Mouse (Mus musculus) kidney, adult 2 months (tissue): Measurements from ENCODE around the gene Trim75. TPM values are rescaled to one million over a fixed set of nuclear protein-coding genes. Genes with fewer than 3 reads are reported as not detected.
A peak's percentile ranks its signal among the peaks of the same experiment; 100 is the strongest.

Source experiments
- DNase-seq: peaks from one replicate; pipeline ENCODE4 v3.0.0; 2021
- H3K27ac ChIP-seq: fragments of 200-500 bp; 2 replicates; pipeline ENCODE4 v1.5.1; 2012; ENCODE audit warnings: low read depth, low read length, control low read depth, inconsistent platforms; ENCODE audit not compliant: insufficient read depth
- H3K27me3 ChIP-seq: fragments of 200-500 bp; replicated peaks from 2 replicates; pipeline ENCODE4 v1.6.1; 2012; ENCODE audit warnings: mild to moderate bottlenecking, moderate library complexity, low read length, inconsistent platforms; ENCODE audit not compliant: control insufficient read depth, insufficient read depth
- H3K36me3 ChIP-seq: fragments of 200-500 bp; 2 replicates; pipeline ENCODE4 v1.6.1; 2012; ENCODE audit warnings: mild to moderate bottlenecking, moderate library complexity, low read length, inconsistent platforms; ENCODE audit not compliant: control insufficient read depth, insufficient read depth
- H3K4me1 ChIP-seq: fragments of 200-500 bp; 2 replicates; pipeline ENCODE4 v1.6.1; 2011; ENCODE audit warnings: low read length; ENCODE audit not compliant: control insufficient read depth, insufficient read depth
- H3K4me3 ChIP-seq: fragments of 200-500 bp; 2 replicates; pipeline ENCODE4 v1.5.1; 2011; ENCODE audit warnings: mild to moderate bottlenecking, low read depth, low read length, control low read depth; ENCODE audit not compliant: insufficient read depth
- CTCF ChIP-seq: fragments of 200-500 bp; conservative IDR thresholded peaks from 2 replicates; pipeline ENCODE4 v1.5.1; 2011; ENCODE audit warnings: low read depth, mild to moderate bottlenecking, control low read depth, low read length, moderate library complexity, mixed read lengths; ENCODE audit not compliant: insufficient read depth, insufficient read length
- POLR2A ChIP-seq: fragments of 200-500 bp; IDR thresholded peaks from one replicate; pipeline ENCODE4 v1.6.1; 2011; ENCODE audit warnings: low read depth, low read length, control low read depth
- WGBS: fragments of 180-500 bp; shearing (Covaris S2); methylation state at CpG from one replicate; pipeline ENCODE4 v1.1.7; 2018; 5-methylcytosine and 5-hydroxymethylcytosine counted together
- polyA plus RNA-seq: library from polyadenylated mRNA; depleted of rRNA; stranded (reverse); fragments of >200 nt; gene quantifications from 2 replicates; pipeline ENCODE4 v1.2.3, GENCODE M21; 2012; rRNA removed

Gene Trim75
- polyA plus RNA-seq, 1 experiment: 0.03 TPM

DNA sequence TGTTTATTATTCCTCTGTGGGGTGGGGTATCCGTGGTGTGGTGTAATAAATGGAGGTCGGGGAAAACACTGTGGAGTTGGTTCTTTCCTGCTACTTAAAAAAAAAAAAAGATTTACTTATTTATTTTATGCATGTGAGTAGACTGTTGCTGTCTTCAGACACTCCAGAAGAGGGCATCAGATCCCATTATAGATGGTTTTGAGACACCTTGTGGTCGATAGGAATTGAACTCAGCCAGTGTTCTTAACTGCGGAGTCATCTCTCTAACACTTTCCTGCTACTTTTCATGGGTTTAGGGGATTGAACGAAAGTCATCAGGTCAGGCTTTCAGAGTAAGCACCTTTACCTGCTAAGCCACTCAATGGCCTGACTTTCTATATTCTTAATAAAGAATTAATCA is 42.8 kb downstream of the Trim75 start:
- TF ChIP-seq CTCF (no peak), POLR2A (no peak)
- Histone ChIP-seq H3K27ac (no peak overlapping the region), H3K36me3 (no peaks in the 10 kb centered on the region), H3K4me3 (no peak overlapping the region), H3K4me1 (no peaks in the 10 kb centered on the region), H3K27me3 (no peaks in the 10 kb centered on the region)
- DNase-seq: peak; percentile 23
- WGBS: 33% methylated on average over 5 of the region's 5 CpGs

GRCm38 (mm10) chr8:64942946-64943345 is 44.7 kb downstream of the Trim75 start:
- Histone ChIP-seq H3K36me3 (no peaks in the 10 kb centered on the region), H3K27ac (no peak overlapping the region), H3K4me1 (no peaks in the 10 kb centered on the region), H3K4me3 (no peak overlapping the region), H3K27me3 (no peaks in the 10 kb centered on the region)
- 39% methylated on average over 5 of the region's 5 CpGs for WGBS
- TF ChIP-seq POLR2A (no peak), CTCF (no peak)
- DNase-seq: no peak

DNA sequence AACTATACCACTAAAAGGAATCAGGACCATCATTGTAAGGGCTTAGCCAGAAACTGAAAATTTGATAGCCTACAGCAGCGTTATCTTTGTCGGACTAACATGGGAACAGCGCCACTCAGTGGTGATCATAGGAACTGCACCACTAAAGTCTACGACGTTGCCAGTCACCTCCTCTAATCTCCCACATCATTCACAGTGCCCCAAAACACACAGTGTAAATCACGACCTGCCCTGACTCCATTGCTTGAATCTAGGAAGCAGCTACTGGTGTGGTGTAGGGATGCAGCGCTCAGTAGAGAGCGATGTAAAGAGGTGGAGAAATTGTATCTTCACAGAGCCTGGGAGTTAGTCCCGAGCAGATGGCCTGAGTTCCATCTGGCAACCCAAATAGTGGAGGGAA is 46.1 kb downstream of the Trim75 start:
- Histone ChIP-seq H3K27me3 (no peaks in the 10 kb centered on the region), H3K36me3 (no peaks in the 10 kb centered on the region), H3K27ac (no peak overlapping the region), H3K4me1 (no peaks in the 10 kb centered on the region), H3K4me3 (no peak overlapping the region)
- DNase-seq: peak; percentile 71
- WGBS: 12% methylated on average over 9 of the region's 9 CpGs
- TF ChIP-seq POLR2A: no peak
- peak; percentile 96 for TF ChIP-seq CTCF

DNA sequence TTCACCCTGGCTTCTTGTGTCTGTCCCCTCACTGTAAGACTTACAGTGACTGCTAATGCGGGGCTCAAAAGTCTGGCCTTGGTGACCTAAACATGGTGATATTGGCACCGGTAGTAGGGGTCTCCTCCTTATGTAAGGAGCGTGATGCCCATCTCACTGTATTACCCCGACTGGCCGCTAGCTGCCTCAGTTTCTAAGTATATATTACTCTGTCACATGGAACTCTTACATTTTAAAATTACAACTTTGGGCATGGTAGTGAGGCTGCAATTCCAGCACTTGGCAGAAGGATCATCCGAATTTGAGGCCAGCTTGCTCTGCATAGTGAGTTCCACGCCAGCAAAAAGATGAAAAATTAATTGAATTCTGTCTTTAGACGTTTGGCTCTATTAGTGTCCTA is 46.6 kb downstream of the Trim75 start:
- Histone ChIP-seq H3K4me1 (no peaks in the 10 kb centered on the region), H3K27ac (no peak overlapping the region), H3K36me3 (no peaks in the 10 kb centered on the region), H3K27me3 (no peaks in the 10 kb centered on the region), H3K4me3 (no peak overlapping the region)
- TF ChIP-seq CTCF (no peak), POLR2A (no peak)
- 76% methylated on average over 8 of the region's 8 CpGs for WGBS
- no peak for DNase-seq

- H3K4me3 ChIP-seq: no peak overlapping the region
- H3K27ac ChIP-seq: no peak overlapping the region
- TF ChIP-seq POLR2A (no peak), CTCF (no peak)
- 76% methylated on average over 3 of the region's 3 CpGs for WGBS
- no peaks in the 10 kb centered on the region; the same call in 1 of the 2 replicates for H3K4me1 ChIP-seq
- no peaks in the 10 kb centered on the region for H3K27me3 ChIP-seq
- no peaks in the 10 kb centered on the region for H3K36me3 ChIP-seq
- no peak for DNase-seq
These were observed 52.6 kb downstream of the Trim75 start for GRCm38 (mm10) chr8:64934997-64935396.

Other genes starting within 250 kb of the Trim75 start
- gene Klhl2, start 137.8 kb downstream of the Trim75 start, polyA plus RNA-seq: 14.0 and 15.6 TPM in 2 replicates
- gene Tmem192, start 40.6 kb downstream of the Trim75 start, polyA plus RNA-seq: 82.6 and 83.5 TPM in 2 replicates
- gene Trim61, start 30.7 kb upstream of the Trim75 start, polyA plus RNA-seq: 0.37 and 0.69 TPM in 2 replicates
- gene Trim60, start 30.8 kb upstream of the Trim75 start, polyA plus RNA-seq: 0.27 and 0.41 TPM in 2 replicates
- gene Apela, start 49.5 kb upstream of the Trim75 start, polyA plus RNA-seq: 79.9 and 119 TPM in 2 replicates
- gene Gm10663, start 87.2 kb upstream of the Trim75 start, polyA plus RNA-seq: not detected in 2 replicates
- 0.08 TPM in 1 of 2 replicates, not detected in the other for gene BC030870, start 141.7 kb upstream of the Trim75 start, polyA plus RNA-seq